Mouse (Mus musculus): ENCODE measurements around the gene Hoxa9. TPM values are rescaled to one million over a fixed set of nuclear protein-coding genes. Genes with fewer than 3 reads are reported as not detected.
A peak's percentile ranks its signal among the peaks of the same experiment; 100 is the strongest.

The Hoxa9 gene
- polyA plus RNA-seq, 1 experiment from 2014 or later: 3.0 TPM

DNA sequence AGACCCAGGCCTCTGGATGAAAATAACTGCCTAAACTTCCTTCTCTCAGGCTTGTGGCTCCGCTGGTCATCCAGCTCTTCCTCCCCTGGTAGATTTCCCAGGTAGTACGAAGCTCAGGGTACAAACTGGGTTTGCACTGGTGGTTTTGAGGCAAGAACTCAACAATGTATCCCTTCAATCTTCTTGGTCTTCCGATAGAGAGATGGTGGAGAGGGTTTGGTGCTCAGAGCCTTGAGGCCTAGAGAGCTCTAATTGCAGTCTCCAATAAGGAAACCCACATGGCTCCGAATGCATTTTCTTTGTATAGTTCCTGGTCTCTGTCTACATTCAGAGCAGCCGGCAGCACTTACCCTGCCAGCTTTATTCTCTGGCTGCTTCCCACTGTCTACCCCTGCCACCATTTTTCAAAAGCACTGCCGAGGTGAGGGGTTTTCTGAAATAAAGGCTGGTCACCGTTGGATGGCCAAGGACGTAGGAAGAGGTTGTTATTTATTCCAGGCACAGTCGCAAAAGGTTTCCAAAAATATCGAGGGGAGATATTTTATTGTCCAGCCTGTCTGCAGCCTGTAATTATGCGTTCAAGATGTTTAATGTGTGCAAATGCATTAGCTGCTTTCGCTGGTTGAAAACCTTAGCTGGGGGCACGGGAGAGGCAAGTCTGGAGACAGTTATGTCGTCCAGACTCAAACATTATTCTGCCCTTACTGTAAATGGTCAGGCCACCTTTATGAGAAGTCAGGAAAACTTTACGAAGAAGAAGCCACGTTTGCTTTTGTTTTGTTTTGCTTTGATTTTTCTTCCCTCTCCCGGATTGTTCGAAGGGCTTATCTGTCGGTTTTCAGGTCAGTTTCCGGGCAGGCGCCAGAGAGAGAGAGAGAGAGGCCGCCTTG, 42.1 kb upstream of the Hoxa9 start:
- Histone ChIP-seq H3K9ac (ENCODE audit: low read depth, low read length) (no peak overlapping the region), H3K4me1 (replicated peaks; ENCODE audit: control insufficient read depth, insufficient read depth, low read length) (no peaks in the 10 kb centered on the region), H3K4me3 (ENCODE audit: low read depth, low read length) (no peak overlapping the region), H3K4me2 (replicated peaks; ENCODE audit: low read depth) (no peak overlapping the region), H3K9me3 (ENCODE audit: control insufficient read depth) (no peaks in the 10 kb centered on the region), H3K36me3 (ENCODE audit: control insufficient read depth, insufficient read depth) (no peaks in the 10 kb centered on the region), H3K27me3 (replicated peaks; ENCODE audit: control insufficient read depth, insufficient read depth, low read length) (peaks cover 96% of the 10 kb centered on the region), H3K27ac (ENCODE audit: low read depth, low read length) (no peak overlapping the region)
- no peak for ATAC-seq
- TF ChIP-seq CTCF (IDR thresholded peaks at IDR 0.05; ENCODE audit: low read depth): no peak
- 29% methylated on average over 22 of the region's 22 CpGs for WGBS

- peaks cover 96% of the 10 kb centered on the region for H3K27me3 ChIP-seq (replicated peaks; ENCODE audit: control insufficient read depth, insufficient read depth, low read length)
- no peaks in the 10 kb centered on the region for H3K36me3 ChIP-seq (ENCODE audit: control insufficient read depth, insufficient read depth)
- no peak overlapping the region for H3K27ac ChIP-seq (ENCODE audit: low read depth, low read length)
- H3K4me3 ChIP-seq (ENCODE audit: low read depth, low read length): no peak overlapping the region
- H3K4me2 ChIP-seq (replicated peaks; ENCODE audit: low read depth): peak overlapping the region; percentile 40; the same call in 1 of the 2 replicates
- no peak overlapping the region for H3K9ac ChIP-seq (ENCODE audit: low read depth, low read length)
- peak; percentile 81 for TF ChIP-seq CTCF (IDR thresholded peaks at IDR 0.05; ENCODE audit: low read depth)
- H3K9me3 ChIP-seq (ENCODE audit: control insufficient read depth): no peaks in the 10 kb centered on the region
- WGBS: 9% methylated on average over 23 of the region's 23 CpGs
- no peaks in the 10 kb centered on the region for H3K4me1 ChIP-seq (replicated peaks; ENCODE audit: control insufficient read depth, insufficient read depth, low read length)
- peak; percentile 65 for ATAC-seq
Measured at GRCm38 (mm10) chr6:52270494-52271480, 39.9 kb upstream of the Hoxa9 start.

DNA sequence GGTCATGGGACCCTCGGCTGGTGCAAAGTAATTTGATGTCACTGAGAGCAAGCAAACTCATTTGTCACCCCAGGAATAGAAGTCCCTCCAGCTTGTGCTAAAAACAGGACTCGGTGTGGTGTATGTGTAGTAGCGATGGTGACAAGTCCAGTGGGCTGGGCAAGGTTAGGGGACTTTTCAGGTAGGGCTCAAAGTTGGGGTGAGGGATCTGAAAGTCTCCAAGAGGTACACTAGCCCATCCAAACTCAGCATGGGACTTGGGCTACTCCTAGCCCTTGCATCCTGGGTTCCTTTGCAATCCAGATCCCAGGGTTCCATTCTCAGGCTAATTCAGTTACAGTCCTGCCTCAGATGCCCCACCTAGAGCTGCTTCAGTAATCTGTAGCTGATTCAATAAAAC, 37.9 kb upstream of the Hoxa9 start:
- no peak for ATAC-seq
- H3K4me2 ChIP-seq (replicated peaks; ENCODE audit: low read depth): no peak overlapping the region
- H3K4me3 ChIP-seq (ENCODE audit: low read depth, low read length): no peak overlapping the region
- H3K27me3 ChIP-seq (replicated peaks; ENCODE audit: control insufficient read depth, insufficient read depth, low read length): peaks cover 96% of the 10 kb centered on the region
- TF ChIP-seq CTCF (IDR thresholded peaks at IDR 0.05; ENCODE audit: low read depth): no peak
- no peak overlapping the region for H3K9ac ChIP-seq (ENCODE audit: low read depth, low read length)
- H3K36me3 ChIP-seq (ENCODE audit: control insufficient read depth, insufficient read depth): no peaks in the 10 kb centered on the region
- WGBS: 14% methylated on average over 3 of the region's 3 CpGs
- H3K4me1 ChIP-seq (replicated peaks; ENCODE audit: control insufficient read depth, insufficient read depth, low read length): no peaks in the 10 kb centered on the region
- no peaks in the 10 kb centered on the region for H3K9me3 ChIP-seq (ENCODE audit: control insufficient read depth)
- no peak overlapping the region for H3K27ac ChIP-seq (ENCODE audit: low read depth, low read length)

DNA sequence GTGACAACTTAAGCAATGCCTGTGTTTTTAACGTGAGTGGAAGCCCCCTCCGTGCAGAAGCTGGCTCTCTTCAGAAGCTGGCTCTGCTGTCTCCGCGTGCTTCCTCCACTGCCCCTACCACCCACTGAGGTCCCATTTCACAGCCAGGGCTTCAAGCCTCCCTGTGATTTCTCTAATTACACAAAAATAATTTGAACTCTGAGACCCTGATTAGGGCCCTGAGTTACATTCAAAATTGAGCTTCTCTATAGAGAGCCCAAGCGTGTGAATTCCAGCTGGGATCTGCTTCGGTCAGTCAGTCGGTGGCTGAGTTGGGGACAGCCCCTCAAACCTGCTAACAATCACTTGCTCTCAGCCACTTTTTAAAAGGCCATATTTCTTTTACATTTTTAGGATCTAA, 37.5 kb upstream of the Hoxa9 start:
- H3K4me1 ChIP-seq (replicated peaks; ENCODE audit: control insufficient read depth, insufficient read depth, low read length): no peaks in the 10 kb centered on the region
- no peak overlapping the region for H3K4me2 ChIP-seq (replicated peaks; ENCODE audit: low read depth)
- H3K27ac ChIP-seq (ENCODE audit: low read depth, low read length): no peak overlapping the region
- H3K9ac ChIP-seq (ENCODE audit: low read depth, low read length): no peak overlapping the region
- no peak overlapping the region for H3K4me3 ChIP-seq (ENCODE audit: low read depth, low read length)
- WGBS: 16% methylated on average over 7 of the region's 7 CpGs
- H3K36me3 ChIP-seq (ENCODE audit: control insufficient read depth, insufficient read depth): no peaks in the 10 kb centered on the region
- H3K9me3 ChIP-seq (ENCODE audit: control insufficient read depth): no peaks in the 10 kb centered on the region
- ATAC-seq: no peak
- no peak for TF ChIP-seq CTCF (IDR thresholded peaks at IDR 0.05; ENCODE audit: low read depth)
- H3K27me3 ChIP-seq (replicated peaks; ENCODE audit: control insufficient read depth, insufficient read depth, low read length): peaks cover 95% of the 10 kb centered on the region

DNA sequence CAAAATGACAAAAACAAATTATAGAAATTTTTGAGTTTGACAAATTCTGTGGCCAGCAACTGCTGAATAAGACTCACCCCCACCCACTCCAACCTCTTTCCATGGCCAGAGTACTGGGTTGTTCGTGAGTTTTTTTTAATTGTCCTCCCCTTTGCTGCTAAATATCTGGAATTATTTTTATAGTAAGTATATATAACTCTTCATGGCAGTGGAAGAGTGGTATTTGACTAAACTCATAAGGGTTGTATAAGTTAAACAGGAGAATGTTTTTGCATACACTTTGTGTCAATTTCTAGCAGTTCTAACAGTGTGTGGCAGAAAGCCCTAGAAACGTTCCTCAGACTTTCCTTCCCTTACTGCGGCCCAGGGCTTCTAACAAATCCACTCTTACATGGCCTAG, 36.8 kb upstream of the Hoxa9 start:
- peaks cover 95% of the 10 kb centered on the region for H3K27me3 ChIP-seq (replicated peaks; ENCODE audit: control insufficient read depth, insufficient read depth, low read length)
- WGBS: 18% methylated on average over 3 of the region's 3 CpGs
- H3K36me3 ChIP-seq (ENCODE audit: control insufficient read depth, insufficient read depth): no peaks in the 10 kb centered on the region
- H3K9ac ChIP-seq (ENCODE audit: low read depth, low read length): no peak overlapping the region
- no peaks in the 10 kb centered on the region for H3K4me1 ChIP-seq (replicated peaks; ENCODE audit: control insufficient read depth, insufficient read depth, low read length)
- no peak for ATAC-seq
- no peak overlapping the region for H3K4me3 ChIP-seq (ENCODE audit: low read depth, low read length)
- H3K27ac ChIP-seq (ENCODE audit: low read depth, low read length): no peak overlapping the region
- no peak for TF ChIP-seq CTCF (IDR thresholded peaks at IDR 0.05; ENCODE audit: low read depth)
- no peaks in the 10 kb centered on the region for H3K9me3 ChIP-seq (ENCODE audit: control insufficient read depth)
- H3K4me2 ChIP-seq (replicated peaks; ENCODE audit: low read depth): no peak overlapping the region

GRCm38 (mm10) chr6:52267221-52267620, 36.3 kb upstream of the Hoxa9 start:
- ATAC-seq: no peak
- H3K36me3 ChIP-seq (ENCODE audit: control insufficient read depth, insufficient read depth): no peaks in the 10 kb centered on the region
- no peak overlapping the region for H3K27ac ChIP-seq (ENCODE audit: low read depth, low read length)
- H3K4me1 ChIP-seq (replicated peaks; ENCODE audit: control insufficient read depth, insufficient read depth, low read length): no peaks in the 10 kb centered on the region
- H3K4me3 ChIP-seq (ENCODE audit: low read depth, low read length): no peak overlapping the region
- no peak for TF ChIP-seq CTCF (IDR thresholded peaks at IDR 0.05; ENCODE audit: low read depth)
- H3K27me3 ChIP-seq (replicated peaks; ENCODE audit: control insufficient read depth, insufficient read depth, low read length): peaks cover 95% of the 10 kb centered on the region
- WGBS: 24% methylated on average over 5 of the region's 5 CpGs
- H3K4me2 ChIP-seq (replicated peaks; ENCODE audit: low read depth): no peak overlapping the region
- no peaks in the 10 kb centered on the region for H3K9me3 ChIP-seq (ENCODE audit: control insufficient read depth)
- no peak overlapping the region for H3K9ac ChIP-seq (ENCODE audit: low read depth, low read length)

Data from intestine, postnatal 0 days (tissue).